Mouse (Mus musculus) thymus, adult 18-20 months (tissue): ENCODE measurements around the gene Actr8.
A peak's percentile ranks its signal among the peaks of the same experiment; 100 is the strongest.

Experiments used
- DNase-seq, 2 experiments: peaks; one replicate each; pipeline ENCODE4 v3.0.0; 2022; ENCODE audit warnings: mixed read lengths in 2 of 2

The Actr8 gene

GRCm38 (mm10) chr14:29978254-29979204, at the start of gene Actr8:
Gene Actr8 (plus strand): TSS chr14:29978337.
- peak; percentile 84 for DNase-seq

GRCm38 (mm10) chr14:29928966-29929365, 49.2 kb upstream of the Actr8 start:
- DNase-seq = no peak

GRCm38 (mm10) chr14:29935516-29935915, 42.6 kb upstream of the Actr8 start:
- no peak for DNase-seq

- DNase-seq = no peak
Observed at GRCm38 (mm10) chr14:29937466-29937865, 40.7 kb upstream of the Actr8 start.

GRCm38 (mm10) chr14:29939600-29940312, 38.4 kb upstream of the Actr8 start:
- DNase-seq = no peak

GRCm38 (mm10) chr14:29940313-29940812, 37.8 kb upstream of the Actr8 start:
- DNase-seq = no peak

- DNase-seq = no peak
Observed at GRCm38 (mm10) chr14:29940877-29941276, 37.3 kb upstream of the Actr8 start.

GRCm38 (mm10) chr14:29946761-29947309, 31.3 kb upstream of the Actr8 start:
- DNase-seq = no peak

- no peak for DNase-seq
Observed at GRCm38 (mm10) chr14:29950805-29951204, 27.3 kb upstream of the Actr8 start.

- no peak for DNase-seq
Observed at GRCm38 (mm10) chr14:29957393-29957792, 20.7 kb upstream of the Actr8 start.

- DNase-seq = no peak
Observed at GRCm38 (mm10) chr14:29967611-29968010, 10.5 kb upstream of the Actr8 start.

- peak; percentile 92 to 97 for DNase-seq
Observed at GRCm38 (mm10) chr14:29968075-29968821, 9.9 kb upstream of the Actr8 start, which contains the start of gene Selenok. Gene Selenok (plus strand): TSS chr14:29968308.

- no peak for DNase-seq
Observed at GRCm38 (mm10) chr14:29971446-29971845, 6.7 kb upstream of the Actr8 start.

- no peak for DNase-seq
Observed at GRCm38 (mm10) chr14:29971993-29972392, 6.1 kb upstream of the Actr8 start.

GRCm38 (mm10) chr14:29976927-29977326, 1.2 kb upstream of the Actr8 start:
- no peak for DNase-seq

- DNase-seq = no peak
Observed at GRCm38 (mm10) chr14:29980447-29981205, 2.5 kb downstream of the Actr8 start.

- DNase-seq = no peak
Observed at GRCm38 (mm10) chr14:29986096-29986495, 8.0 kb downstream of the Actr8 start.

- no peak for DNase-seq
Observed at GRCm38 (mm10) chr14:29987276-29987675, 9.1 kb downstream of the Actr8 start.

GRCm38 (mm10) chr14:29987739-29988138, 9.6 kb downstream of the Actr8 start:
- no peak for DNase-seq

GRCm38 (mm10) chr14:29988337-29988736, 10.2 kb downstream of the Actr8 start:
- DNase-seq = no peak

GRCm38 (mm10) chr14:29994976-29995375, 16.8 kb downstream of the Actr8 start:
- DNase-seq = no peak
